Mouse (Mus musculus) frontal cortex, adult 2 months (tissue): Measurements from ENCODE around the gene Ext2. TPM values are rescaled to one million over a fixed set of nuclear protein-coding genes. Genes with fewer than 3 reads are reported as not detected.

Experiments used
- DNase-seq, 2 experiments: peaks; one replicate each; pipeline ENCODE4 v3.0.0; 2022; ENCODE audit warnings: low spot score in 1 of 2; ENCODE audit errors: extremely low spot score in 1 of 2
- polyA plus RNA-seq: library from polyadenylated mRNA; depleted of rRNA; stranded (reverse); fragments of >200 nt; gene quantifications from 2 replicates; pipeline ENCODE4 v1.2.3, GENCODE M21; 2012; rRNA removed

The Ext2 gene
- polyA plus RNA-seq, 1 experiment: 28.9 TPM

GRCm38 (mm10) chr2:93645626-93646320 is 176.6 kb downstream of the Ext2 start:
- DNase-seq: peak in 1 of 2 experiments; percentile 6

- no peak for DNase-seq
Measured at GRCm38 (mm10) chr2:93645197-93645596, 177.2 kb downstream of the Ext2 start.

GRCm38 (mm10) chr2:93644731-93645130 is 177.6 kb downstream of the Ext2 start:
- no peak for DNase-seq

GRCm38 (mm10) chr2:93644234-93644633 is 178.1 kb downstream of the Ext2 start:
- no peak for DNase-seq

- DNase-seq: no peak
Measured at GRCm38 (mm10) chr2:93643403-93643780, 179.0 kb downstream of the Ext2 start.

GRCm38 (mm10) chr2:93634609-93635008 is 187.8 kb downstream of the Ext2 start:
- no peak for DNase-seq

GRCm38 (mm10) chr2:93624665-93625408 is 197.5 kb downstream of the Ext2 start:
- no peak for DNase-seq

GRCm38 (mm10) chr2:93619208-93619849 is 203.0 kb downstream of the Ext2 start:
- no peak for DNase-seq

- no peak for DNase-seq
Measured at GRCm38 (mm10) chr2:93618447-93619199, 203.7 kb downstream of the Ext2 start.

- DNase-seq: no peak
Measured at GRCm38 (mm10) chr2:93615845-93616689, 206.3 kb downstream of the Ext2 start.

GRCm38 (mm10) chr2:93613020-93613419 is 209.3 kb downstream of the Ext2 start:
- DNase-seq: no peak

Other genes with a start within 250 kb of the Ext2 start
- 3.3 and 3.4 TPM in 2 replicates for gene Alx4, start 180.2 kb downstream of the Ext2 start, polyA plus RNA-seq
- gene Accs, start 27.4 kb upstream of the Ext2 start, polyA plus RNA-seq: 8.7 and 9.1 TPM in 2 replicates
- gene Accsl, start 46.6 kb upstream of the Ext2 start, polyA plus RNA-seq: 0.58 and 1.0 TPM in 2 replicates
- 77.9 and 109 TPM in 2 replicates for gene Gm13889, start 134.6 kb upstream of the Ext2 start, polyA plus RNA-seq
- gene Gm27027, start 173.8 kb upstream of the Ext2 start, polyA plus RNA-seq: 0.32 TPM in 1 of 2 replicates, not detected in the other
- gene Alkbh3, start 188.2 kb upstream of the Ext2 start, polyA plus RNA-seq: 50.1 and 57.2 TPM in 2 replicates